Mouse (Mus musculus) lung, embryonic 14.5 days (tissue): Measurements from ENCODE around the gene Fut2. TPM values are rescaled to one million over a fixed set of nuclear protein-coding genes. Genes with fewer than 3 reads are reported as not detected.

Experiments
- ATAC-seq: fragments of 200-750 bp; cut with Nextera tagmentation; 2 replicates; pipeline ENCODE4 v1.8.0; 2017; ENCODE audit warnings: mild to moderate bottlenecking, moderate TSS enrichment, moderate library complexity; ENCODE audit not compliant: insufficient read depth
- DNase-seq: peaks from one replicate; pipeline ENCODE4 v3.0.0-alpha.2; 2015
- H3K27ac ChIP-seq: fragments of 300-500 bp; sonication (generic); 2 replicates; pipeline ENCODE4 v1.5.1; 2014; ENCODE audit warnings: low read depth, mild to moderate bottlenecking, moderate library complexity
- H3K27me3 ChIP-seq: fragments of 300-500 bp; sonication (generic); 2 replicates; pipeline ENCODE4 v1.6.1; 2014; ENCODE audit warnings: low read length, control low read depth; ENCODE audit not compliant: insufficient read depth
- H3K36me3 ChIP-seq: fragments of 300-500 bp; sonication (generic); 2 replicates; pipeline ENCODE4 v1.6.1; 2014; ENCODE audit warnings: control low read depth; ENCODE audit not compliant: insufficient read depth
- H3K4me1 ChIP-seq: fragments of 300-500 bp; sonication (generic); 2 replicates; pipeline ENCODE4 v1.6.1; 2014; ENCODE audit warnings: antibody characterized with exemption, control low read depth; ENCODE audit not compliant: insufficient read depth
- H3K4me2 ChIP-seq: fragments of 300-500 bp; sonication (generic); 2 replicates; pipeline ENCODE4 v1.6.1; 2014; ENCODE audit warnings: mild to moderate bottlenecking
- H3K4me3 ChIP-seq: fragments of 300-500 bp; sonication (generic); 2 replicates; pipeline ENCODE4 v1.5.1; 2014; ENCODE audit warnings: low read depth, low read length
- H3K9ac ChIP-seq: fragments of 300-500 bp; sonication (generic); 2 replicates; pipeline ENCODE4 v1.6.1; 2014
- H3K9me3 ChIP-seq: fragments of 300-500 bp; sonication (generic); 2 replicates; pipeline ENCODE4 v1.6.1; 2016; ENCODE audit warnings: low read depth, low read length, control low read depth
- CTCF ChIP-seq: IDR thresholded peaks from 2 replicates; pipeline ENCODE4 v1.5.1; 2016; ENCODE audit warnings: antibody characterized with exemption, low read depth
- WGBS: fragments of 180-500 bp; shearing (Covaris S2); extraction: QIAGEN DNeasy Blood & Tissue Kit; methylation state at CpG from one replicate; pipeline ENCODE4 v1.1.7; 2014; 5-methylcytosine and 5-hydroxymethylcytosine counted together
- polyA plus RNA-seq: library from polyadenylated mRNA; unstranded; fragments of >200 nt; fragmentation: Nextera tagmentation; extraction: Ambion mirVana; gene quantifications from 2 replicates; pipeline ENCODE4 v1.2.1, GENCODE M21; 2014

The Fut2 gene
- polyA plus RNA-seq, 1 experiment from 2014 or later, result 0.75 TPM

- H3K27ac ChIP-seq, result no peak overlapping the region
- no peaks in the 10 kb centered on the region for H3K36me3 ChIP-seq
- H3K4me3 ChIP-seq, result no peak overlapping the region
- no peak overlapping the region for H3K9ac ChIP-seq
- H3K4me2 ChIP-seq, result peak overlapping the region; percentile 95; the same call in 1 of the 2 replicates
- no peak for TF ChIP-seq CTCF
- H3K4me1 ChIP-seq, result peaks cover 22% of the 10 kb centered on the region
- H3K27me3 ChIP-seq, result peaks cover 25% of the 10 kb centered on the region
- no peaks in the 10 kb centered on the region for H3K9me3 ChIP-seq
- WGBS, result 84% methylated on average over 17 of the region's 17 CpGs
- no peak for DNase-seq
- no peak for ATAC-seq
Measured at GRCm38 (mm10) chr7:45702809-45703520, 36.8 kb upstream of the Fut2 start.

- H3K4me2 ChIP-seq, result no peak overlapping the region
- H3K4me1 ChIP-seq, result peaks cover 18% of the 10 kb centered on the region
- H3K36me3 ChIP-seq, result no peaks in the 10 kb centered on the region
- H3K4me3 ChIP-seq, result no peak overlapping the region
- 88% methylated on average over 11 of the region's 11 CpGs for WGBS
- H3K9ac ChIP-seq, result no peak overlapping the region
- H3K27ac ChIP-seq, result no peak overlapping the region
- ATAC-seq (no peak), DNase-seq (no peak)
- no peaks in the 10 kb centered on the region for H3K9me3 ChIP-seq
- TF ChIP-seq CTCF, result no peak
- H3K27me3 ChIP-seq, result peaks cover 25% of the 10 kb centered on the region
Measured at GRCm38 (mm10) chr7:45702316-45702715, 36.1 kb upstream of the Fut2 start.

GRCm38 (mm10) chr7:45701607-45702006 lies 35.4 kb upstream of the Fut2 start:
- ATAC-seq, result no peak
- Histone ChIP-seq H3K4me1 (peaks cover 12% of the 10 kb centered on the region), H3K27me3 (peaks cover 25% of the 10 kb centered on the region), H3K9me3 (no peaks in the 10 kb centered on the region), H3K27ac (no peak overlapping the region), H3K4me2 (no peak overlapping the region), H3K9ac (no peak overlapping the region), H3K36me3 (no peaks in the 10 kb centered on the region), H3K4me3 (peak overlapping the region; percentile 38; the same call in 1 of the 2 replicates)
- no peak for TF ChIP-seq CTCF
- DNase-seq, result no peak
- WGBS, result 78% methylated on average over 11 of the region's 11 CpGs

GRCm38 (mm10) chr7:45701072-45701471 lies 34.9 kb upstream of the Fut2 start:
- TF ChIP-seq CTCF, result no peak
- WGBS, result 37% methylated on average over 11 of the region's 11 CpGs
- peak overlapping the region; percentile 69; the same call in 1 of the 2 replicates for H3K4me2 ChIP-seq
- H3K4me1 ChIP-seq, result peaks cover 10% of the 10 kb centered on the region
- no peak overlapping the region for H3K9ac ChIP-seq
- no peaks in the 10 kb centered on the region for H3K36me3 ChIP-seq
- DNase-seq (no peak), ATAC-seq (no peak)
- H3K9me3 ChIP-seq, result no peaks in the 10 kb centered on the region
- H3K4me3 ChIP-seq, result peak overlapping the region; percentile 38; the same call in 1 of the 2 replicates
- H3K27me3 ChIP-seq, result peaks cover 25% of the 10 kb centered on the region
- H3K27ac ChIP-seq, result no peak overlapping the region

- Histone ChIP-seq H3K27me3 (peaks cover 25% of the 10 kb centered on the region), H3K27ac (no peak overlapping the region)
- WGBS, result 2% methylated on average over 20 of the region's 20 CpGs
Measured at GRCm38 (mm10) chr7:45700301-45701015, 34.3 kb upstream of the Fut2 start.

GRCm38 (mm10) chr7:45699523-45700141 lies 33.4 kb upstream of the Fut2 start, which contains the start of gene Car11:
Gene Car11, plus strand, starts transcription at chr7:45699843.
- peaks cover 3% of the 10 kb centered on the region; the same call in 1 of the 2 replicates for H3K4me1 ChIP-seq
- peak within 1 kb of the TSS; percentile 38; the same call in 1 of the 2 replicates for H3K9ac ChIP-seq
- peak within 1 kb of the TSS; percentile 38 for H3K4me3 ChIP-seq
- no peaks in the 10 kb centered on the region for H3K9me3 ChIP-seq
- peak within 1 kb of the TSS; percentile 69 for H3K4me2 ChIP-seq
- no peak for TF ChIP-seq CTCF
- WGBS, result 2% methylated on average over 36 of the region's 36 CpGs
- DNase-seq, result no peak
- no peaks in the 10 kb centered on the region for H3K36me3 ChIP-seq
- ATAC-seq, result no peak
- no peak within 1 kb of the TSS for H3K27ac ChIP-seq
- peaks cover 25% of the 10 kb centered on the region for H3K27me3 ChIP-seq

More at GRCm38 (mm10) chr7:45700301-45701015, 34.3 kb upstream of the Fut2 start:
- peak; percentile 88 for DNase-seq
- Histone ChIP-seq H3K4me3 (peak overlapping the region; percentile 38), H3K9ac (peak overlapping the region; percentile 21; the same call in 1 of the 2 replicates), H3K9me3 (no peaks in the 10 kb centered on the region), H3K4me1 (peaks cover 4% of the 10 kb centered on the region), H3K4me2 (peak overlapping the region; percentile 69), H3K36me3 (no peaks in the 10 kb centered on the region)
- TF ChIP-seq CTCF, result no peak
- ATAC-seq, result peak; percentile 18; the same call in 1 of the 2 replicates
